Mouse (Mus musculus): ENCODE measurements around the gene Gria1.

GRCm38 (mm10) chr11:57011024-57011690, at the start of gene Gria1:
- TF ChIP-seq CTCF (IDR thresholded peaks at IDR 0.05; ENCODE audit: low read depth) (no peak), EP300 (IDR thresholded peaks at IDR 0.05; ENCODE audit: low read depth) (no peak)

All from heart, postnatal 0 days (tissue).